Mouse (Mus musculus) bone marrow macrophage, adult 2 months (primary cell): Measurements from ENCODE around the gene Slc27a5.

ENCODE experiments used
- CTCF ChIP-seq: IDR thresholded peaks from 2 replicates; pipeline ENCODE4 v1.5.1; 2012; ENCODE audit warnings: low read depth, mild to moderate bottlenecking, low read length, moderate library complexity
- POLR2A ChIP-seq: IDR thresholded peaks from 2 replicates; pipeline ENCODE4 v1.6.1; 2012; ENCODE audit warnings: mild to moderate bottlenecking, low read depth, low read length, borderline replicate concordance

DNA sequence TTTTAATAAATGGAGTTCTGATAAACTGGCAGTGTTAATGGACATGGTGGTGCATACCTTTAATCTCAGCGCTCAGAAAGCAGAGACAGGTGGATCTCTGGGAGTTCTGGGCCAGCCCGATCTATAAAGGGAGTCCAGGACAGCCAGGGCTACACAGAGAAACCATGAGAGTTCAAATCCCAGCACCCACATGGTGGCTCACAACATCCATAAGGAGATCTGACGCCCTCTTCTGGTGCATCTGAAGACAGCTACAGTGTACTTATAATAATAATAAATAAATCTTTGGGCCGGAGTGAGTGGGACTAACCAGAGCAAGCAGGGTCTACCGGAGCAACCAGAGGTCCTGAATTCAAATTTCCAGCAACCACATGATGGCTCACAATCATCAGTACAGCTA lies 5.4 kb upstream of the Slc27a5 start:
- TF ChIP-seq POLR2A (no peak), CTCF (no peak)
